31 mouse cellular contexts compared by ENCODE assay signal in genomic region chr7:126815726-126816222, GRCm38 (mm10). TPM values are rescaled to one million over a fixed set of nuclear protein-coding genes. Genes with fewer than 3 reads are reported as not detected.
"Had no signal": no experiment of that assay in that cellular context is flagged by ENCODE, and none has a peak within 500 bp of the region (broad histone marks: within the 10 kb centered on the region; RNA-seq: fewer than 3 reads in every experiment).

No protein-coding gene starts in this region.

- DNase-seq: kidney, postnatal 10 days; layer of hippocampus, adult 9-11 months; liver; lung, adult 2 months; lung, postnatal 14 days; lung, postnatal 4 days; midbrain, embryonic 14.5 days; right cerebral cortex, adult 18-20 months; right cerebral cortex, postnatal 14 days; right cerebral cortex, postnatal 4 days; thymus, adult 2 months; thymus, postnatal 14 days; thymus, postnatal 4 days had no signal

- H3K4me1 ChIP-seq: limb, embryonic 10.5 days; limb, embryonic 13.5 days; liver, embryonic 12.5 days; liver, embryonic 15.5 days had no signal

- H3K4me3 ChIP-seq: layer of hippocampus, adult 2 months; limb, embryonic 10.5 days; limb, embryonic 13.5 days; liver, embryonic 12.5 days; liver, embryonic 15.5 days had no signal

- H3K27ac ChIP-seq: layer of hippocampus, adult 2 months; limb, embryonic 10.5 days; limb, embryonic 13.5 days; liver, embryonic 12.5 days; liver, embryonic 15.5 days; stomach, postnatal 0 days had no signal

- H3K4me2 ChIP-seq: limb, embryonic 13.5 days; liver, embryonic 12.5 days; liver, embryonic 15.5 days; midbrain, embryonic 11.5 days had no signal

- H3K9me3 ChIP-seq: limb, embryonic 10.5 days; limb, embryonic 13.5 days; liver, embryonic 12.5 days; liver, embryonic 15.5 days had no signal

- H3K9ac ChIP-seq: limb, embryonic 13.5 days; liver, embryonic 12.5 days; liver, embryonic 15.5 days had no signal

- ATAC-seq: liver, embryonic 12.5 days had no signal

- H3K36me3 ChIP-seq: limb, embryonic 10.5 days; limb, embryonic 13.5 days; liver, embryonic 12.5 days; liver, embryonic 15.5 days had no signal

RNA-seq across cellular contexts. Expression of gene 4930451I11Rik, which starts 15.7 kb away (rescaled TPM):
- total RNA-seq: layer of hippocampus, adult 2 months; layer of hippocampus, postnatal 25 days; left cerebral cortex, adult 18-20 months; left cerebral cortex, postnatal 25 days; megakaryocyte progenitor cell, adult 5-6 weeks; megakaryocyte-erythroid progenitor cell, adult 5-6 weeks; midbrain, postnatal 0 days had no signal
- polyA plus RNA-seq: large intestine, adult 2 months; limb, embryonic 10.5 days; limb, embryonic 13.5 days; liver, embryonic 12.5 days; liver, embryonic 15.5 days; lung, adult 2 months; lung, embryonic 16.5 days; midbrain, embryonic 11.5 days; midbrain, embryonic 14.5 days; neural tube, embryonic 11.5 days; neural tube, embryonic 14.5 days; stomach, embryonic 14.5 days; stomach, postnatal 0 days; thymus, adult 2 months had no signal

RNA-seq across cellular contexts. Expression of gene Fam57b, which starts 18.3 kb away (rescaled TPM):
- total RNA-seq: megakaryocyte progenitor cell, adult 5-6 weeks had no signal
- polyA plus RNA-seq: liver, embryonic 12.5 days; liver, embryonic 15.5 days had no signal

RNA-seq across cellular contexts. Expression of gene Doc2a, which starts 31.4 kb away (rescaled TPM):
- total RNA-seq: megakaryocyte progenitor cell, adult 5-6 weeks; megakaryocyte-erythroid progenitor cell, adult 5-6 weeks had no signal
- polyA plus RNA-seq: large intestine, adult 2 months; liver, embryonic 15.5 days had no signal
